Mouse (Mus musculus) cerebellum, adult 2 months (tissue): ENCODE data around the gene Pde6d. TPM values are rescaled to one million over a fixed set of nuclear protein-coding genes. Genes with fewer than 3 reads are reported as not detected.
A peak's percentile ranks its signal among the peaks of the same experiment; 100 is the strongest.

Experiments used
- DNase-seq, 2 experiments: peaks; one replicate each; pipeline ENCODE4 v3.0.0; 2021
- H3K27ac ChIP-seq: fragments of 200-500 bp; 2 replicates; pipeline ENCODE4 v1.5.1; 2012; ENCODE audit warnings: low read length, control low read depth, inconsistent platforms; ENCODE audit not compliant: insufficient read depth
- H3K27me3 ChIP-seq: fragments of 200-500 bp; 2 replicates; pipeline ENCODE4 v1.6.1; 2012; ENCODE audit warnings: inconsistent platforms, mild to moderate bottlenecking, low read length, moderate library complexity; ENCODE audit not compliant: control insufficient read depth, insufficient read depth
- H3K4me1 ChIP-seq: fragments of 200-500 bp; 2 replicates; pipeline ENCODE4 v1.6.1; 2011; ENCODE audit warnings: low read length; ENCODE audit not compliant: control insufficient read depth, insufficient read depth
- H3K4me3 ChIP-seq: fragments of 200-500 bp; replicated peaks from 2 replicates; pipeline ENCODE3; 2011; ENCODE audit warnings: mild to moderate bottlenecking, low read depth, low read length, control low read depth; ENCODE audit not compliant: insufficient read depth
- CTCF ChIP-seq: fragments of 200-500 bp; IDR thresholded peaks from 2 replicates; pipeline ENCODE4 v1.5.1; 2011; ENCODE audit warnings: low read depth, mild to moderate bottlenecking, control low read depth, low read length, moderate library complexity, borderline replicate concordance; ENCODE audit not compliant: insufficient read depth
- POLR2A ChIP-seq: fragments of 200-500 bp; IDR thresholded peaks from 2 replicates; pipeline ENCODE4 v1.6.1; 2011; ENCODE audit warnings: low read length, control low read depth, borderline replicate concordance; ENCODE audit not compliant: insufficient read depth
- WGBS: fragments of 180-500 bp; shearing (Covaris S2); methylation state at CpG from one replicate; pipeline ENCODE4 v1.1.7; 2018; 5-methylcytosine and 5-hydroxymethylcytosine counted together
- polyA plus RNA-seq: library from polyadenylated mRNA; depleted of rRNA; stranded (reverse); fragments of >200 nt; gene quantifications from 2 replicates; pipeline ENCODE4 v1.2.3, GENCODE M21; 2012

The Pde6d gene
- polyA plus RNA-seq, 1 experiment = 87.1 TPM

DNA sequence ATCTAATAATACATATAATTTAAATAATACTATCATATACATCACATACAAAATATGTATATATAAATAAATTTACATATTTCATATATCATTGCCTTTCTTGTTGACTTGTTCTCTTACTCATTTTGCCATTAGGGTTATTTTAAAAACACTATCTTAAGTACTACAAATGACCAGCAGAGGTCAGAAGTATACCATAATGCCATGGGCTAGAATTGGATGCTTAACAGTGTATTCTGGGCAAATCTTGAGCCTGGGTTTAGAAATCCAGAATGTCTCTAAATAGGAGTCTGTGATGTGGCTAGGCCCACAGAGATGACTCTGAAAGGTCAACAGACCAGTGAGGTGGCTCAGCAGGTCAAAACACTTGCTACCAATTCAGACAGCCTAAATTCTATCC, 31.8 kb upstream of the Pde6d start:
- TF ChIP-seq POLR2A (no peak), CTCF (peak; percentile 7; the same call in 1 of the 2 replicates)
- no peak for DNase-seq
- H3K4me3 ChIP-seq = no peak overlapping the region
- no peak overlapping the region for H3K27ac ChIP-seq
- no peaks in the 10 kb centered on the region for H3K4me1 ChIP-seq
- no peaks in the 10 kb centered on the region for H3K27me3 ChIP-seq

DNA sequence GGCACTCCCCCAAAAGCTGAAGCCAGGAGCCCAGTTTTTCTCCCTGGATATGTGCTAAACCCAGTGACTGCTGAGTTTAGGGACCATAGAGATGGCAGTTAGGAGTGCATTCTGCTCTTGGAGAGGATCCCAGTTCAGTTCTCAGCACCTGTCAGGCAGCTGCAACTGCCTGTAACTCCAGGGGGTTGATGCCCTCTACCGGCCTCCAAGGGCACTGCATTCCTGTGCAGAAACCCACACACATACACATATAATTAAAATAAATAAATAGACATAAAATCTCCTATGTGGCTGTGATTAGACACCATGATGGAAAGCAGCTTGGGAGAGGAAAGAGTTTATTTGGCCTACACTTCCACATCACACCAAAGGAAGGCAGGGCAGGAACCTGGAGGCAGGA, 29.7 kb upstream of the Pde6d start:
- TF ChIP-seq CTCF (no peak), POLR2A (no peak)
- Histone ChIP-seq H3K27me3 (no peaks in the 10 kb centered on the region), H3K27ac (no peak overlapping the region), H3K4me1 (no peaks in the 10 kb centered on the region), H3K4me3 (no peak overlapping the region)
- DNase-seq = no peak
- WGBS = 26% methylated on average over 1 of the region's 1 CpGs

DNA sequence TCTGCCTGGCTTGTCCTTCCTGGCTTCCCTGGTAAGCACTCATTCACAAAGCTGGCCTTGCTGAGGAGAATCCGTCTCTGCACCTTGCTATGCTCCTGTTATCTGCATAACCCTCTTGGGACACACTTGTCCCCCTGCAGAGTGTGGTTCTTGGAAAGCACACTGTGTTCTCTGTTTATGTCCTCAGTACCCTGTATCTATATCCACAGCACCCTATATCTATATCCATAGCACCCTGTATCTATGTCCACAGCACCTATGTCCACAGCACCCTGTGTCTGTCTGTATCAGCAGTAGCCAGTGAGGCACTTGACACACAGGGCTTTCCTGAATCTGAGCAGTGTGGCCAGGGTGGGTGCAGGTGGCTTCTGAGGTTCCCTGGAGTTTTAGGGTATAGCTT, 28.5 kb upstream of the Pde6d start:
- DNase-seq = no peak
- no peak for TF ChIP-seq CTCF
- no peak for TF ChIP-seq POLR2A
- WGBS = 83% methylated on average over 1 of the region's 1 CpGs
- no peak overlapping the region for H3K27ac ChIP-seq
- no peaks in the 10 kb centered on the region for H3K27me3 ChIP-seq
- H3K4me1 ChIP-seq = no peaks in the 10 kb centered on the region
- H3K4me3 ChIP-seq = no peak overlapping the region

DNA sequence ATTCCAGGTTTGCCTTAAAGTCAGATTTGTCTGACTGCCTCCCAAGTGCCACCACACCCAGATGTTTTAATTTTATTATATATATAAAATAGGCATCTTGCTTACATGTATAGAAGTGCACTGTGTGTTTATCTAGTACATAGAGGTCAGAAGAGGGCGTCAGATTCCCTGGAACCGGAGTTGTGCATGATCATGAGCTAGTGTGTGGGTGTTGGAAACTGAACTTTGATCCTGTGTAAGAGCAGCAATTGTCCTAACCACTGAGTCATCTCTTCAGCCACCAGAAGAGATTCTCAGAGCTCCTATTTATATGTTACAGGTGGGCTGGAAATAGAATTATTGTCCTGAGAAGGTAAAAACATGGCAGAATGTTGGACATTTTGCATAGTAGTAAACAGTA, 17.7 kb upstream of the Pde6d start:
- no peak overlapping the region for H3K4me3 ChIP-seq
- no peaks in the 10 kb centered on the region for H3K4me1 ChIP-seq
- DNase-seq = no peak
- H3K27ac ChIP-seq = no peak overlapping the region
- TF ChIP-seq CTCF (no peak), POLR2A (no peak)
- no peaks in the 10 kb centered on the region for H3K27me3 ChIP-seq
- 93% methylated on average over 2 of the region's 2 CpGs for WGBS

DNA sequence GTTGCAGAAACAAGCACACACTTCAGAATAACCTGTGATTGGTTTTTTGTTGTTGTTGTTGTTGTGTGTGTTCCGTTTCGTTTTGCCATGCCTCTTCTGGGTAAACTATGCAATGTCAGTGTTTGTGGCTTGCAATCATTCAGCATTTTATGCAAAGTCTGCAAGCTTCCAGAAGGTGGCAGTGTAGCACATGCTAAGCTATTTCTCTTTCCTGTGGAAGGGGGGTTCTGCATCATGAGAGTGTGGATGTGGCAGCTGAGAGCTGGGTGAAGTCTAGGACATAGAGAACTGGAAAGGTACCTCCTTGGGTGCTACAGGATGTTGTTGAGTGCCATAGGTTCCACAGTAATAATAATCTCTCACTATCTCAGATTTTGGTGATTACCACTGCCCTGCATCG, 16.1 kb upstream of the Pde6d start:
- Histone ChIP-seq H3K4me3 (no peak overlapping the region), H3K4me1 (no peaks in the 10 kb centered on the region), H3K27ac (no peak overlapping the region), H3K27me3 (no peaks in the 10 kb centered on the region)
- TF ChIP-seq POLR2A = no peak
- TF ChIP-seq CTCF = peak; percentile 38; the same call in 1 of the 2 replicates
- no peak for DNase-seq
- 56% methylated on average over 3 of the region's 3 CpGs for WGBS

DNA sequence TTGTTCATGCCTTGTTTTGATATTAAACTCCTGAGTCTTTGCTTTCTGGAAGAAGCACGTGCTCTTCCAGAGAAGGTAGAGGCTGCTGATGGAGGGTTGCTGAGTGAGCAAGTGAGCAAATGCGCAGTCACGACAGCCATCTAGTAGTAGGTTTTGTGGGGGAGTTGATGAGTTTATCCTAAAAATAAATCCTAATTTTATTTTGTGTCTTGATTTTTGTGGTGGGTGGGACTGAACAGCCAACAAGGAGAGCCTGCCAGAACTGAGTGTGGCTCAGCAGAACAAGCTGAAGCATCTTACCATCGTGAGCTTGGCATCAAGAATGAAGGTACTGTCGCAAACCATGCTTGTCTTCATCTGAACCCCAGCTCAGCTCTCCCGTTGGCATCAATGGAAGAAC, 14.1 kb upstream of the Pde6d start:
- 94% methylated on average over 6 of the region's 6 CpGs for WGBS

DNA sequence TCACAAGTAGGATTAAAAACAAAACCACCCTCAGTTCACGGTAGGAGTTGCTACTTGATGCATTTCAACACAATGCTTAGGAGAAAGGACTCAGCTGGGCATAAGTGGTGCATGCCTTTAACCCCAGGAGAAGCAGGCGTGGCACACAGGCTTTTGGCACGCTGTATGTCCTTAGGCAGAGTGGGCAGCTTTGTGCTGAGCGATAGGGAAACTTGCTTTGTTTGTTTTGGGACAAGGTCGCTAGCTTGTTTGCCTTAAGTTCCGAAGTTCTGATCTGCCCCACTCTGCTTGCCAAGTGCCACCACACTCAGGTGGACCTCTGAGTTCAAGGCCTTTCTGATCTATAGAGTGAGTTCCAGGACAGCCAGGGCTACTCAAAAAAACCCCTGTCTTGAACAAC, 12.9 kb upstream of the Pde6d start:
- no peak for DNase-seq
- Histone ChIP-seq H3K4me1 (no peaks in the 10 kb centered on the region), H3K4me3 (no peak overlapping the region), H3K27me3 (no peaks in the 10 kb centered on the region), H3K27ac (no peak overlapping the region)
- 86% methylated on average over 6 of the region's 6 CpGs for WGBS
- TF ChIP-seq CTCF (no peak), POLR2A (no peak)

More for the DNA sequence above, 14.1 kb upstream of the Pde6d start:
- no peak for DNase-seq
- no peaks in the 10 kb centered on the region for H3K27me3 ChIP-seq
- no peak overlapping the region for H3K27ac ChIP-seq
- no peak overlapping the region for H3K4me3 ChIP-seq
- TF ChIP-seq POLR2A (no peak), CTCF (no peak)
- H3K4me1 ChIP-seq = no peaks in the 10 kb centered on the region

DNA sequence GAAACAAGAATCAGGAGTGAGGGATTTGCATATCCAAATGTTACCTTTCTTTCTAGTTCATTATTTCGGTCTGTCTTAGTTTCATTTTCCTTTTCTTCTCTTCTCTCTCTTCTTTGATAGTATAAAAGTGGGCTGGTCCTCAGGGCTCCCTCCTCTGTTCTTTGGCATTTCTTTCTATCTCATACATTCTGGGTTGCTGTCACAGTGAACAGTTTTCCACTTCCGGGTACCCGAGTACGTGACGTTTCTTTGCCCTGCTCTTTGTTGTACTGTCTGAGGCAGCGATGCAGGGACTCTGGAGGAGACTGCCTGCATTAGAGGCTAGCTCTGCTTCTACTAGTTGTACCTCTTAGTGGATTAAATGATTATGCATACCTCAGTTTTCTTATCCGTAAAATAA, 12.1 kb upstream of the Pde6d start:
- Histone ChIP-seq H3K4me3 (no peak overlapping the region), H3K4me1 (no peaks in the 10 kb centered on the region), H3K27ac (no peak overlapping the region), H3K27me3 (no peaks in the 10 kb centered on the region)
- TF ChIP-seq CTCF (no peak), POLR2A (no peak)
- DNase-seq = no peak
- 93% methylated on average over 7 of the region's 7 CpGs for WGBS

DNA sequence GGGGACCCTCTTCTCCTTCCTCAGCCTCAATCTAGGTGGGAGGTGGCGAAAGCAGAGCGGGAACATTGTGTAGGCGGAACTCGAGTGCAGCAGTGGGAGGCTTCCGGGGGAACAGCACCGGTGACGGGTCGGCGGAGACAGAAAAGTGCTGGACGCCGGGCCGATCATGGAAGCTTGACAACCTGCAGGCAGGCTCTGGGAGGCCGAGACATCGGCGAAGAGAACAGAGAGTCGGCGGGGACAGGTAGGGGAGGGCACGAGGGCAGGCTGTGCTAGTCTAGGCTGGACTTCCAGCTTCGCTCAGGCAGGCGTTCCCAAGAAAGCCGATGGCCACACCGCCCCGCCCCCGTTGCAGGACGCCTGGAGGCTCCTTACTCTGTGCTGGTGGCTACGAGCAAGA, 4.6 kb upstream of the Pde6d start:
- peak overlapping the region; percentile 63 for H3K27ac ChIP-seq
- no peaks in the 10 kb centered on the region for H3K27me3 ChIP-seq
- peak overlapping the region; percentile 73 for H3K4me3 ChIP-seq
- H3K4me1 ChIP-seq = no peaks in the 10 kb centered on the region
- DNase-seq = peak; percentile 78 to 86
- 0% methylated on average over 26 of the region's 26 CpGs for whole genome bisulfite sequencing
- TF ChIP-seq POLR2A (peak; percentile 81), CTCF (no peak)
